Mouse (Mus musculus) lung, postnatal 0 days (tissue): ENCODE data around the gene Gm20696.

Experiments used
- CTCF ChIP-seq: IDR thresholded peaks from 2 replicates; pipeline ENCODE4 v1.5.1; 2016; ENCODE audit warnings: antibody characterized with exemption, mild to moderate bottlenecking
- EP300 ChIP-seq: IDR thresholded peaks from 2 replicates; pipeline ENCODE4 v1.6.1; 2016; ENCODE audit warnings: antibody characterized with exemption, mild to moderate bottlenecking, control low read depth

DNA sequence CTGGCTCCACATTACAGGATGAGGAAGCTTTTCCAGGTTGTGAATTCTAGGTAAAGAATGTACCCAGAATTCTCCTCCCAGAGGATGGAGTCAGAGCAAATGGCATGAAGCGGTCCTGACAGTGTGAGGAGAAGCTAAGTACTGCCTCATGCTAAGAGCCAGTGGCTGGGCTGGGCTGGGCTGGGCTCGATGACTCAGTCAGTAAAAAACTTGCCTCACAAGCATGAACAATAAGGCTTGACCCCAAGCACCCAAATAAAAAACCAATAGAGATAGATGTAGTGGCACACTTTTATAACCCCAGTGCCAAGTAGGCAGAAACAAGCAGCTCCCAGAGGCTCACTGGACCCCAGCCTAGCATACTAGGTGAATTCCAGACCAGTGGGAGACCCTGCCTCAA, 448.8 kb downstream of the Gm20696 start:
- TF ChIP-seq CTCF, result no peak
- no peak for TF ChIP-seq EP300
